Mouse (Mus musculus) bone marrow macrophage, adult 2 months (primary cell): ENCODE measurements around the gene Pdgfa. TPM values are rescaled to one million over a fixed set of nuclear protein-coding genes. Genes with fewer than 3 reads are reported as not detected.

ENCODE experiments used
- H3K27ac ChIP-seq: 2 replicates; pipeline ENCODE4 v1.5.1; 2012; ENCODE audit warnings: low read depth, low read length; ENCODE audit not compliant: insufficient read depth
- H3K4me1 ChIP-seq: 2 replicates; pipeline ENCODE4 v1.6.1; 2012; ENCODE audit warnings: low read length; ENCODE audit not compliant: control insufficient read depth, insufficient read depth
- H3K4me3 ChIP-seq: 2 replicates; pipeline ENCODE4 v1.5.1; 2012; ENCODE audit warnings: mild to moderate bottlenecking, low read length, moderate library complexity; ENCODE audit not compliant: insufficient read depth
- CTCF ChIP-seq: IDR thresholded peaks from 2 replicates; pipeline ENCODE4 v1.5.1; 2012; ENCODE audit warnings: low read depth, mild to moderate bottlenecking, low read length, moderate library complexity
- POLR2A ChIP-seq: IDR thresholded peaks from 2 replicates; pipeline ENCODE4 v1.6.1; 2012; ENCODE audit warnings: mild to moderate bottlenecking, low read depth, low read length, borderline replicate concordance
- polyA plus RNA-seq: library from polyadenylated mRNA; stranded (reverse); fragments of >200 nt; gene quantifications from 2 replicates; pipeline ENCODE4 v1.2.4, GENCODE M21; 2012; ENCODE audit not compliant: missing spikeins, insufficient read depth, insufficient read length

Gene Pdgfa
- polyA plus RNA-seq, 1 experiment: 15.6 TPM

DNA sequence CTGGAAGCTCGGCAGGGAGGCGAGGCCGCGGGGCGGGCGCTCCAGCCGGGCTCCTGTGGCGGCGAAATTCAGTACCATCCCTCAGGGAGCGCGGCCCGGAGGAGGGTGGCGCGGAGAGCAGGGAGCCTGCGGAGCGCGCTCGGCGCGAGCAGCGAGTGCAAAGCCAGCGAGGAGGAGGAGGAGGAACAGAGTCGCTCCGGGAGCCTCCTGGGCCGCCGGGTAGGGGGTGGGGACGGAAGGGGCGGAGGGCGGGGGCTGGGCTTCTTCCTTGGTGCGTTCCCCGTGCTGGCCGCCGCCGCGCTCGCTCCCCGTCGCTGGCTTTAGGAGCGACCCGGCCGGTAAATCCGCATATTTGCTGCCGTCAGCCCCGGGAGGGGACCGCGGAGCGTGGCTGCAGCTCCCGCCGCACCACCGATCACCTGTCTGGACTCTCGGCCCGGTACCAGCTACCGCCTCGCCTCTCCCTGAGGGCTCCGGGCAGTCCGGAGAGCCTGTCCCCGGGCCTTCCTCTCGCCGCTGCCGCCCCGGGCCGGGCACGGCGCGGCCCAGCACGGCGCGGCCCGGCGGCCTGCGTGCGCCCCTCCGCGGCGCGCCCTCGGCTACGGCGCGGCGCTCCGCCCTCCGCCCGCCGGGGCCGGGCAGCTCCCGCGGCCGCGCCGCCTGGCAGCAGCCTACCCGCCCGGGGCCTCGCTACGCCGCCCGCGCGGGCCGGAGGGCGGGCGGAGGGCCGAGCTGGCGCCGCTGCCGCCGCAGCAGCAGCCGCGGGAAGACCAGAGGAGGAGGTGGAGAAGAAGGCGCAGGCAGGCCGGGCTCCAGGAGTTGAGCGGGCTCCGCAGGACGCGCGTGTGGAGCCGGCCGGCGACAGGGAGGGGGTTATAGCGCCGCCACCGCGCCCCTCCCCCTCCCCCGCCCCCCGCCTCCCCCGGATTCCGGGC lies 2.1 kb downstream of the Pdgfa start:
- H3K4me1 ChIP-seq: peaks cover 21% of the 10 kb centered on the region
- peak overlapping the region; percentile 81 for H3K4me3 ChIP-seq
- H3K27ac ChIP-seq: peak overlapping the region; percentile 65
- TF ChIP-seq POLR2A (no peak), CTCF (no peak)

DNA sequence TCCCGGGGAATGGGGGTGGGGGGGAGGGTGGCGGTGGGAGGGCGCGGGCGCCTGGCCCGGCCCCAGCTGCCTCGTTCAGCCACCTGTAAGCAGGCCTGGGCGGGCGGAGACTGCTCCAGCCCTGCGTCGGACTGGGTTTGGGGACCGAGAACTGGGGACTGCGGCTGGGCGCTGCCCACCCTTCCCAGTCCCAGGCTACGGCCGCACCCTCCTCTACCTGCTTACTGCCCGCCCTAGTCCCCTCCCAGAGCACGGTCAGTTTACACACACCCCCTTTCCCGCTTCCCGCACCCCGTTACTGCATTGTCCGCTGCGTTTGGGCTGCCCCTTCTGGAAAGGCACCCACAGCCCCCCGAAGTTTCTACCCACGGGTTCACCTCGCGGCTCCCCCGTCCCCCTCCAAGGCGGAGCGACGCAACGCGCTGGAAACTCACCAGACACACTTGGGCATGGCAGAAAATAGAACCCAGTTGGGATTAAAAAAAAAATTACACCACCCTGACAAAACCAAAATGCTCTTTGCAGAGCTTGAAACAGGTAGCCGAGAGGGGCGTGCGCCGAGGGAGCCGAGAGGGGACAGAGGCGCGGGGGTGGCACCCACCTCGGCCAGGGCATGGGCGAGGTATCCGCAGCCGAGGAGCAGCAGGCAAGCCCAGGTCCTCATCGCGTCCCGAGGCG lies 2.9 kb downstream of the Pdgfa start:
- H3K4me3 ChIP-seq: peak overlapping the region; percentile 81
- peaks cover 17% of the 10 kb centered on the region for H3K4me1 ChIP-seq
- no peak overlapping the region; the same call in 1 of the 2 replicates for H3K27ac ChIP-seq
- TF ChIP-seq CTCF: no peak
- TF ChIP-seq POLR2A: no peak

DNA sequence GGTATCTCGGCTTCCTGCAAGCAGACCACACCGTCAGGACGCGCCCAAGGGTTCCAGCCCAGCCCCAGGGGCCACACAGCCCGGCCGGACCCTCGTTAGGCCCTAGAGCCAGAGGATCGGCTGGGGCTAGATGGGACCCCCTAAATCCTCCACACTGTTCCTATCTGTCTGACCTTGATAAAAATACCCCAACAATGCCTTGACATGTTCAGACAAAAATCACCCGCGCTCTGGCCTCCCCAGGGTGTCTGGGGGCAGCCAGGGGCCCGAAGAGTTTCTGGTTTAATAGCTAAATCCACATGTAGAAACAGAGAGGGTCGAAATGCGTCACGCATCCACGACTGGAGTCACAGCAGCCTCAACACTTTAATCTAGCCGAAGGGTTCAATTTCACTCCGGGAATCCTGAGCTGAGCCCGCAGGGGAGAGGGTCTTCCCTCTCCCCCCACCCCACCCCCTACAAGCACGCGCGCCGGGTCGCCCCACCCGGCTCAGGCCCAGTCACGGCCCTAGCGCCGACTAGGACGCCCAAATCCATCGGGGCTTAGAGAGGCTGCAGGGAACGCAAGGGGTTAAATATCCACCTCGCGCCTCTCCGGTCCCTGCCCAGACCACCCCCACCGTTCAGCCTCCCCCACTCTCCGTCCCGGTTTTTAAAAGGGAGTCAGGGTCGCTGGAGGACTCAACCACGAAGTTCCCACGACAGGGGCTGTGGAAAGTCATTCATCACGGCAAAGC lies 3.6 kb downstream of the Pdgfa start:
- Histone ChIP-seq H3K4me1 (peaks cover 15% of the 10 kb centered on the region), H3K4me3 (peak overlapping the region; percentile 81), H3K27ac (no peak overlapping the region)
- TF ChIP-seq CTCF (no peak), POLR2A (no peak)

DNA sequence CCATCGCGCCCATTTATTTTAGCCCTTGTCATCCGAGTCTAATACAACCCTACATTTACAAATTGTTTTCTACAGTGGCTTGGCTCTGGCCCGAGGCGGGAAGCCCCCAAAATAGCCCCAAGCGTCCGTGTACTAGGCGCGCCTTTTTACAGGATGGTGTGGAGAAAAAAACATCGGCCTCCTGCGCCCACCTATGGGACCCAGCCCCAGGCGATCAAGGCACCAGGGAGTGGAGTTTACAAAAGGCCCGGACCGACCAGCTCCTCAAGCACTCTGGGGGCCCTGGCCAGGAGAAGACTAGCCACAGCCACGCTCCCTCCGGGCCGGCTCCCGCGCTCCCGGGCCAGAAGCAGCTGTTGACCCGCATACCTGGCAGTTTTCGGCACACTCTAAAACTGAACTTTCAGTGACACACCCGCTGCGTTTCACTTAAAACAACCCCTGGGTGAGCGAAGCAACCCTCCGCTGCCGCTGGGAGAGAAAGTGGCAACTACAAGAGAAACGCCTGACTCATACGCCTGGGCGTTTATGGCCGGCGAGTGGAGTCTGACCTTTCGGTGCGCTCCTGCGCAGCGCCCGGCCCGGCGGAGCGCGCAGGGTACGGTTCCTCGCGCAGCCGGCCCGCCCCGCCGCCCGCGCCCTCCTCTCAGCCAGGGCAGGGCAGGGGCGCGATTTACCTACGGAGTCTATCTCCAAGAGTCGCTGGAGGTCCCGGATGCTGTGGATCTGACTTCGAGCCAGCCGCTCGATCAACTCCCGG lies 4.4 kb downstream of the Pdgfa start:
- TF ChIP-seq POLR2A: no peak
- no peak for TF ChIP-seq CTCF
- Histone ChIP-seq H3K4me3 (peak overlapping the region; percentile 81), H3K4me1 (peaks cover 12% of the 10 kb centered on the region), H3K27ac (no peak overlapping the region)

DNA sequence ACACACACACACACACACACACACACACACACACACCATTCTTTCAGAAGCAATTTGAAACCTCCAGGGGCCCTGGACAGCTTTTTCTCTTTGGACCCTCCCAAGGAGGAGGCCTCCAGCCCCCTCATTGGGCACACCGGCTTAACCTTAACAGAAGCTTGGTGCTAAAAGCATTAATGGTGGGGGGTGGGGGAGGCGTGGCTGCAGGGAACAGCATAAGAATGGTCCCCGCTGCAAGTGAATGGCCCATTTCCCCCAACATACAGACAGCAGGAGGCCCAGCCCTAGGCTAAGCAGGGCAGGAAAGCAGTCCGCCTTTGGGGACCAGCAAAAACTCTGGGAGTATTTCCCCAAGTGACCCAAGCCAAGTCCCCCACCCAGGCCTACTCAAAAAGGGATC lies 5.4 kb downstream of the Pdgfa start:
- H3K4me1 ChIP-seq: peaks cover 7% of the 10 kb centered on the region
- no peak for TF ChIP-seq POLR2A

DNA sequence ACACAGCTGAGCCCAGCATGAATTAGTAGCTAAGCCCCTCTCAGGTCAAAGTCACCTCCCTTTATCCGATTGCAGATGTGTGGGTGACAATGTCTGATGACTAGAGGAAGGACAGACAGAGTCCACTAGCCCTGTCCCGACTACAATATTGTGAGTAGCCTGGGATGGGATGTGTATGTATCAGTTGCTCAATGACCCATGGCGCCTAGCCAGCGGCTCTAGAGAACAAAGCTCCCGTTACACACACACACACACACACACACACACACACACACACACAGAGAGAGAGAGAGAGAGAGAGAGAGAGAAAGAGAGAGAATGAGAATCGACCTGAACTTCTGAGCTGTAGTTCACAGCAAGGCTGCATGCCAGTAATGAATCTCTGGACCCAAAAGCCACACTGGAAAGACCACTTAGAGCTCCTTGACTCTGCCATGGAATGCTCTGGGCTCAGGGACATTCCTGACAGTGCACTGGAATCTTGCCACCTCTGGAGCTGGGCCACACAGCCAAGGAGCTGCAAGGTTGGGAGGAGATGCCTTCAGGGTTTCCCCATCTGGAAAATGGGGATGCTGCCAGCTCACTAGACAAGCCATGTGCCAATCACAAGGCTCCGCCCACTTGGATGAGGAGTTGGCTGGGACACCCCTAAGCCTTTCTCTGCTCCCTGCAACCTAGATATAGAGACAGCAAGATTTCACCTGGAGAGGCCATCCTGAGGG lies 6.3 kb downstream of the Pdgfa start:
- peaks cover 7% of the 10 kb centered on the region; the same call in 1 of the 2 replicates for H3K4me1 ChIP-seq
- no peak overlapping the region for H3K27ac ChIP-seq
- no peak for TF ChIP-seq POLR2A
- TF ChIP-seq CTCF: no peak
- H3K4me3 ChIP-seq: no peak overlapping the region

More for the DNA sequence above, 5.4 kb downstream of the Pdgfa start:
- Histone ChIP-seq H3K4me3 (no peak overlapping the region), H3K27ac (no peak overlapping the region)

DNA sequence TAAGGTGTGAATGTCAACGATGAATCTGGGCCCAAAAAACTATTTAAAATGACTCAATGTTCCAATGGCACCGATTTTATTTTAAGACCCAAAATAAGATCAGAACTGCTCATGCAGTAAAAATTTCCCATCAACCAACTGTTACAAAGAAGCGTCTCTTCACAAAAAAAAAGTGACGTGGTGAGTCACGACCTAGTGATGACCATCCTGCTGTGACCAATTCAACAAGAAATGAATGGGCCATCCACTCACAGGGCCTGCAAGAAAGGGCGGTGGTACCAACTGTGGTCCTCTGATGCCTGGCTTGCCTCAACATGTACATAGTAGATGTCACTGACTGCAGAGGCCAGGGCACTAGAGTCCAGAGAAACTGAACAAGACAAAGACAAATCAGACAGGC lies 7.6 kb downstream of the Pdgfa start:
- H3K4me1 ChIP-seq: peaks cover 7% of the 10 kb centered on the region; the same call in 1 of the 2 replicates
- TF ChIP-seq CTCF (no peak), POLR2A (no peak)
- no peak overlapping the region for H3K27ac ChIP-seq
- no peak overlapping the region for H3K4me3 ChIP-seq

DNA sequence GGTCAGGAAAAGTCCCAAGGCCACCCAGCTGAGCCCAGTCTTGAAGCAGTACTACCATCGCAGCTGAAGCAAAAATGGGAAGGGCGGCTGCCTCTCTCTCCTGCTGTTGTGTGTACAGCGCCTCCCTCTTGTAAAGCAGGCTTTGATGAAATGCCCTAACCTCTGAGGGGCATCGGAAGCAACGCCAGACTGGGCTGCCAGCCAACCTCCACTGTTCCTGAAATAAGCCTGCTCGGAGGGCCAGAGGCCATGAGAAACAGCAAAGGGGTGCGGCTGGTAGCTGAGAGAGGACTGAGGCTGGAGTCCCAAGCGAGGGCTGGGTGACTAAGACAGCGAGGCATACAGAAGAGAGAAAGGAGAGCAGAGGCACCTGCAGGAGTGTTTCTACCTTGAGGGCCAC lies 8.4 kb downstream of the Pdgfa start:
- TF ChIP-seq POLR2A (no peak), CTCF (no peak)
- Histone ChIP-seq H3K27ac (no peak overlapping the region), H3K4me3 (no peak overlapping the region), H3K4me1 (peaks cover 7% of the 10 kb centered on the region; the same call in 1 of the 2 replicates)

DNA sequence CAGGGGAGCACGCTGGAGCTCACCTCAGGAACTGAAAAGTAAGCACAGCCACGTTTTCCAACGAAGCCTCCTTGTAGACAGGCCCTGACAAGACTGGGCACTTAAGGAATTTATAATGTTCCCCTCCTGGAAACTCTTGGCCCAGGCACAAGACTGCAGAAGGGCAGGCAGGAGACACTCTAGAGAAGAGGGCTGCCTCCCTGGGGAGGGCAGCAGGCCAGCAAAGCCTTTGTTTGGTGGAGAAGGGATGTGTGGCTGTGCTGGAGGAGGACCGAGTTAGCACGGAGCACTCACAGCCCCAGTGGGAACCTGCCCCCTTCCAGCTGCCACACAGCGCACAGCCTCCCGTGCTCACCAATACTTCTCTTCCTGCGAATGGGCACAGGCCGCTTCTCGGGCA lies 9.2 kb downstream of the Pdgfa start:
- no peak overlapping the region for H3K4me3 ChIP-seq
- H3K27ac ChIP-seq: no peak overlapping the region
- peaks cover 7% of the 10 kb centered on the region; the same call in 1 of the 2 replicates for H3K4me1 ChIP-seq
- TF ChIP-seq CTCF (no peak), POLR2A (no peak)
